Mouse (Mus musculus) intestine, embryonic 16.5 days (tissue): ENCODE results near the gene Golm1. TPM values are rescaled to one million over a fixed set of nuclear protein-coding genes. Genes with fewer than 3 reads are reported as not detected.

Experiments
- ATAC-seq: fragments of 200-750 bp; cut with Nextera tagmentation; 2 replicates; pipeline ENCODE4 v1.8.0; 2017; ENCODE audit warnings: moderate TSS enrichment, moderate library complexity
- H3K27ac ChIP-seq: fragments of 300-500 bp; sonication (generic); 2 replicates; pipeline ENCODE4 v1.5.1; 2014; ENCODE audit warnings: mild to moderate bottlenecking, low read length
- H3K27me3 ChIP-seq: fragments of 300-500 bp; sonication (generic); replicated peaks from 2 replicates; pipeline ENCODE4 v1.6.1; 2014; ENCODE audit warnings: low read length, control low read depth, mixed read lengths; ENCODE audit not compliant: control insufficient read depth, insufficient read depth
- H3K36me3 ChIP-seq: fragments of 300-500 bp; sonication (generic); 2 replicates; pipeline ENCODE4 v1.6.1; 2014; ENCODE audit warnings: low read length, control low read depth; ENCODE audit not compliant: control insufficient read depth, insufficient read depth
- H3K4me1 ChIP-seq: fragments of 300-500 bp; sonication (generic); 2 replicates; pipeline ENCODE4 v1.6.1; 2014; ENCODE audit warnings: low read length, control low read depth, mixed read lengths; ENCODE audit not compliant: control insufficient read depth, insufficient read depth
- H3K4me2 ChIP-seq: fragments of 300-500 bp; sonication (generic); 2 replicates; pipeline ENCODE4 v1.6.1; 2014; ENCODE audit warnings: low read depth, low read length, control low read depth
- H3K4me3 ChIP-seq: fragments of 300-500 bp; sonication (generic); 2 replicates; pipeline ENCODE4 v1.5.1; 2014; ENCODE audit warnings: mild to moderate bottlenecking, low read length
- H3K9ac ChIP-seq: fragments of 300-500 bp; sonication (generic); 2 replicates; pipeline ENCODE4 v1.6.1; 2014; ENCODE audit warnings: low read depth, low read length
- H3K9me3 ChIP-seq: fragments of 300-500 bp; sonication (generic); 2 replicates; pipeline ENCODE4 v1.6.1; 2016; ENCODE audit warnings: low read length, control low read depth; ENCODE audit not compliant: control insufficient read depth
- WGBS: fragments of 180-500 bp; shearing (Covaris S2); extraction: QIAGEN DNeasy Blood & Tissue Kit; methylation state at CpG from one replicate; pipeline ENCODE4 v1.1.7; 2014; 5-methylcytosine and 5-hydroxymethylcytosine counted together
- polyA plus RNA-seq: library from polyadenylated mRNA; unstranded; fragments of >200 nt; fragmentation: Nextera tagmentation; extraction: Ambion mirVana; gene quantifications from 2 replicates; pipeline ENCODE4 v1.2.1, GENCODE M21; 2015

Golm1 gene
- polyA plus RNA-seq, 1 experiment from 2014 or later: 90.4 TPM

DNA sequence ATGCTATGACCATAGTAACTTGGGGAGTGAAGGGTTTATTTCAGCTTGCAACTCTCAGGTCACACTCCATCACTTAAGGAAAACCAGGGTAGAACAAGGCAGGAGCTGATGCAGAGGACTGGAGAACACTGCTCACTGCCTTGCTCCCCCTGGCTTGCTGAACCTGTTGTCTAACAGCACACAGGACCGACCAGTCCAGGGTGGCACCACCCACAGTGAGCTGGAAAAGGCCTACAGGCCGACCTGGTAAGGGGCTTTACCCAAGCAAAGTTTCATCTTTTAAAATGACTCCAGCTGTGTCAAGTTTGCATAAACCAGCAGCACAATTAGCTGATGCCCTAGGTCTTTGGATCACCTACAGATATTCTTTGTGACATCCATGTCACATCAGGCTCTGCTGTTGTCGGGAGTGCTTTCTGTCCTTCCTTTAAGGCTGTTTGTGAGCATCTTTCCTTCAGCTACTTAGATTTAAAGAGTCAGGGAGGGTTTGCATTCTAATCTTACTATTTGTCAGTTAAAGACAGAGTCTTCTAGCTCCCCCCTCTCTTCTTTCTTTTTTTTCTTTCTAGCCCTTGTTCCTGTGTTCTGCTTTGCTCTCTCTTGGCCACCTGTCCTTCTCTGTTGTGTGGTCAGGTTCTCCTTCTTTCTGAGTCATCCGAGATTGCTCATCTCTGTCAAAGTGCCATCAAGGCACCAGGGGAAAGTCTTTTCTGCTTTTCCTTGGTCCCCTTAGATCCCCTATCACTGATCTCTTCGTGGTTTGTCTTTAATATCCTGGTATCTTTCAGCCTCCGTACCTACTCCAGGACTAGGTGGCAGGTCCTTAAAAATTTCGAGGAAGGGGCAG, 53.7 kb downstream of the Golm1 start:
- Histone ChIP-seq H3K4me2 (no peak overlapping the region), H3K27ac (no peak overlapping the region), H3K9me3 (no peaks in the 10 kb centered on the region), H3K4me1 (no peaks in the 10 kb centered on the region), H3K36me3 (peaks cover 17% of the 10 kb centered on the region), H3K9ac (no peak overlapping the region), H3K4me3 (no peak overlapping the region), H3K27me3 (no peaks in the 10 kb centered on the region)
- no peak for ATAC-seq
- WGBS: 87% methylated on average over 7 of the region's 7 CpGs

GRCm38 (mm10) chr13:59618463-59618862, 57.1 kb downstream of the Golm1 start:
- no peak overlapping the region for H3K4me2 ChIP-seq
- H3K27me3 ChIP-seq: no peaks in the 10 kb centered on the region
- peaks cover 4% of the 10 kb centered on the region for H3K4me1 ChIP-seq
- 87% methylated on average over 6 of the region's 6 CpGs for WGBS
- no peak overlapping the region for H3K27ac ChIP-seq
- peaks cover 10% of the 10 kb centered on the region for H3K36me3 ChIP-seq
- H3K9me3 ChIP-seq: no peaks in the 10 kb centered on the region
- no peak overlapping the region for H3K4me3 ChIP-seq
- no peak for ATAC-seq
- H3K9ac ChIP-seq: no peak overlapping the region

- Histone ChIP-seq H3K4me3 (no peak overlapping the region), H3K27me3 (no peaks in the 10 kb centered on the region), H3K27ac (no peak overlapping the region), H3K9ac (no peak overlapping the region), H3K9me3 (no peaks in the 10 kb centered on the region), H3K36me3 (peaks cover 6% of the 10 kb centered on the region), H3K4me1 (peaks cover 4% of the 10 kb centered on the region), H3K4me2 (no peak overlapping the region)
- ATAC-seq: peak; percentile 48
- WGBS: 64% methylated on average over 4 of the region's 4 CpGs
Measured at GRCm38 (mm10) chr13:59615554-59615953, 60.1 kb downstream of the Golm1 start.

- Histone ChIP-seq H3K27ac (no peak overlapping the region), H3K36me3 (peaks cover 6% of the 10 kb centered on the region), H3K9ac (no peak overlapping the region), H3K9me3 (no peaks in the 10 kb centered on the region), H3K4me2 (no peak overlapping the region), H3K4me3 (no peak overlapping the region), H3K4me1 (peaks cover 4% of the 10 kb centered on the region), H3K27me3 (no peaks in the 10 kb centered on the region)
- ATAC-seq: peak; percentile 65; the same call in 1 of the 2 replicates
- 75% methylated on average over 4 of the region's 4 CpGs for WGBS
Measured at GRCm38 (mm10) chr13:59615152-59615551, 60.5 kb downstream of the Golm1 start.

DNA sequence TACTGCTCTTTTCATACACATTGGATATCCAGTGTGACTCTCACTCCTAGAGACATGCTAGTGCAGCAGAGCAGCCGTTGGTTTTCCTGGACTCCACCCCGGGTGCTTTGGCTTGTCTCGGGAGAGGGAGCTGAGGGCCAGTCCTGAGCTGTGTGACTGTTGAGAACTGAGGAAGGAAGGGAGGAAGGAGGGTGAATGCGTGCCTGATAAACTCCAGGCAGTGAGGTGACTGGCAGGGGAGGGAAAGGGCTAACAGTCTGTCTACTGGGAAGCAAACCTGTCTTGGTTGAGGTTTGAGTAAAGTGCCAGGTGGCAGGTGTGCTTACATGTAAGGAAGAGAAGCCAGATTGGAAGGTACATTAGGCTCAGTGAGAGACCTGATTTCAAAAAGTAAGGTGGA, 61.7 kb downstream of the Golm1 start:
- H3K9ac ChIP-seq: no peak overlapping the region
- WGBS: 83% methylated on average over 4 of the region's 4 CpGs
- peaks cover 4% of the 10 kb centered on the region for H3K4me1 ChIP-seq
- no peak overlapping the region for H3K4me3 ChIP-seq
- no peak overlapping the region for H3K27ac ChIP-seq
- H3K4me2 ChIP-seq: no peak overlapping the region
- ATAC-seq: no peak
- H3K9me3 ChIP-seq: no peaks in the 10 kb centered on the region
- H3K36me3 ChIP-seq: peaks cover 6% of the 10 kb centered on the region
- no peaks in the 10 kb centered on the region for H3K27me3 ChIP-seq

DNA sequence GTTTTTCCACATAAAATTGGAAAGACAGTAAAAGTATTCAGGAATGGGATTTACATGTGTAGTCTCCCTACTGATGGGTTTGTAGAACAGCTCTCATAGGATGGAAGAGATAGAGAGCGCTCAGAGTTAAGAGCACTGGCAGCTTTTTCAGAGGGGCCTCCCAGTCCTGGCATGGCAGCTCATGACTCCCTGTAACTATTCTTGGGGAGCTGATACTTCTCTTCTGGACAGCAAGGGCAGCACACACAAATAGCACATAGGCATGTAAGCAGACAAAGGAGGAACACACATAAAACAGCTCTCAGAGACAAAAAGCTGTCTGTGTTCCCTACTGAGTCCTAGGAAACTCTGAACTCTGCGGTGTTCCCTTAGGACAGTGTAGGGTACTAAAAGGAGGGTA, 65.2 kb downstream of the Golm1 start:
- WGBS: 92% methylated on average over 2 of the region's 2 CpGs
- H3K27me3 ChIP-seq: no peaks in the 10 kb centered on the region
- H3K36me3 ChIP-seq: peaks cover 3% of the 10 kb centered on the region

GRCm38 (mm10) chr13:59609885-59610284, 65.7 kb downstream of the Golm1 start:
- no peaks in the 10 kb centered on the region for H3K27me3 ChIP-seq
- no peaks in the 10 kb centered on the region; the same call in 1 of the 2 replicates for H3K4me1 ChIP-seq
- H3K9ac ChIP-seq: no peak overlapping the region
- no peak overlapping the region for H3K4me3 ChIP-seq
- H3K36me3 ChIP-seq: peaks cover 3% of the 10 kb centered on the region
- H3K9me3 ChIP-seq: no peaks in the 10 kb centered on the region
- H3K4me2 ChIP-seq: no peak overlapping the region
- H3K27ac ChIP-seq: no peak overlapping the region
- WGBS: 91% methylated on average over 4 of the region's 4 CpGs
- no peak for ATAC-seq

More for the DNA sequence above, 65.2 kb downstream of the Golm1 start:
- no peak for ATAC-seq
- Histone ChIP-seq H3K9ac (no peak overlapping the region), H3K4me2 (no peak overlapping the region), H3K9me3 (no peaks in the 10 kb centered on the region), H3K4me3 (no peak overlapping the region), H3K27ac (no peak overlapping the region), H3K4me1 (peaks cover 4% of the 10 kb centered on the region)

GRCm38 (mm10) chr13:59605221-59605922, 70.2 kb downstream of the Golm1 start:
- H3K9me3 ChIP-seq: no peaks in the 10 kb centered on the region
- no peak overlapping the region for H3K4me2 ChIP-seq
- no peaks in the 10 kb centered on the region for H3K4me1 ChIP-seq
- ATAC-seq: peak; percentile 62; the same call in 1 of the 2 replicates
- no peaks in the 10 kb centered on the region for H3K27me3 ChIP-seq
- 61% methylated on average over 10 of the region's 10 CpGs for WGBS
- H3K36me3 ChIP-seq: peaks cover 12% of the 10 kb centered on the region; the same call in 1 of the 2 replicates
- no peak overlapping the region for H3K9ac ChIP-seq
- H3K4me3 ChIP-seq: no peak overlapping the region
- H3K27ac ChIP-seq: no peak overlapping the region

GRCm38 (mm10) chr13:59604511-59604910, 71.1 kb downstream of the Golm1 start:
- ATAC-seq: no peak
- H3K36me3 ChIP-seq: peaks cover 16% of the 10 kb centered on the region
- WGBS: 96% methylated on average over 1 of the region's 1 CpGs
- no peaks in the 10 kb centered on the region for H3K9me3 ChIP-seq
- no peak overlapping the region for H3K4me2 ChIP-seq
- H3K27ac ChIP-seq: no peak overlapping the region
- no peak overlapping the region for H3K4me3 ChIP-seq
- H3K4me1 ChIP-seq: no peaks in the 10 kb centered on the region
- H3K9ac ChIP-seq: no peak overlapping the region
- no peaks in the 10 kb centered on the region for H3K27me3 ChIP-seq
